Mouse (Mus musculus): ENCODE results near the gene Mrps18c. TPM values are rescaled to one million over a fixed set of nuclear protein-coding genes. Genes with fewer than 3 reads are reported as not detected.

Gene Mrps18c
- 173 and 177 TPM in 2 replicates for polyA plus RNA-seq (2021; fragmentation: Nextera tagmentation)
- long read RNA-seq, experiment 1, transcript Mrps18c-201 (6 exons, 638 nt) = major isoform, 50 of 61 reads
- long read RNA-seq, experiment 1, partial matches to known transcripts = 3 of 61 reads
- long read RNA-seq, experiment 1, other reads (novel, unspliced or antisense) = 3 of 61 reads
- long read RNA-seq, experiment 2, transcript Mrps18c-201 (6 exons, 638 nt) = major isoform, 10 of 11 reads
- long read RNA-seq, experiment 2, partial matches to known transcripts = 1 of 11 reads
- long read RNA-seq, experiment 2, other reads (novel, unspliced or antisense) = 0 of 11 reads

GRCm38 (mm10) chr5:100798165-100798860 lies at the start of gene Mrps18c, which contains the start of gene Helq:
Gene Mrps18c, plus strand, starts transcription at chr5:100798627.
Gene Helq, minus strand, starts transcription at chr5:100798598.

GRCm38 (mm10) chr5:100820483-100821184 lies 22.2 kb downstream of the Mrps18c start, which contains the start of gene Abraxas1:
Gene Abraxas1, minus strand, starts transcription at chr5:100820965.

GRCm38 (mm10) chr5:100845485-100845847 lies 47.0 kb downstream of the Mrps18c start, which contains the start of gene Gpat3:
Gene Gpat3, plus strand, starts transcription at chr5:100845713.

Other genes starting within 250 kb of the Mrps18c start
- gene Plac8, start 226.4 kb upstream of the Mrps18c start, polyA plus RNA-seq (2021; fragmentation: Nextera tagmentation) = 0.23 TPM in 1 of 2 replicates, not detected in the other
- 67.1 and 81.9 TPM in 2 replicates for gene Coq2, start 123.5 kb upstream of the Mrps18c start, polyA plus RNA-seq (2021; fragmentation: Nextera tagmentation)
- gene Hpse, start 78.9 kb upstream of the Mrps18c start, polyA plus RNA-seq (2021; fragmentation: Nextera tagmentation) = 0.19 and 0.21 TPM in 2 replicates
- gene Helq, start within 50 bp of the Mrps18c start, polyA plus RNA-seq (2021; fragmentation: Nextera tagmentation) = 2.0 and 3.3 TPM in 2 replicates
- 4.6 and 5.2 TPM in 2 replicates for gene Abraxas1, start 22.3 kb downstream of the Mrps18c start, polyA plus RNA-seq (2021; fragmentation: Nextera tagmentation)
- gene Gpat3, start 47.1 kb downstream of the Mrps18c start, polyA plus RNA-seq (2021; fragmentation: Nextera tagmentation) = 1.8 and 2.0 TPM in 2 replicates

Measured in layer of hippocampus, adult 6 months (tissue).